Mouse (Mus musculus) monocyte, adult 2 months (primary cell): ENCODE results near the gene Tdpoz5.
"Not testable (repeated sequence)": the region's sequence is repeated elsewhere in the genome, so short reads cannot be mapped to it uniquely, and the experiment has no call there.

Experiments
- DNase-seq, 2 experiments: peaks; one replicate each; pipeline ENCODE4 v3.0.0; 2022; ENCODE audit warnings: low spot score in 2 of 2, low read depth in 1 of 2

The Tdpoz5 gene

DNA sequence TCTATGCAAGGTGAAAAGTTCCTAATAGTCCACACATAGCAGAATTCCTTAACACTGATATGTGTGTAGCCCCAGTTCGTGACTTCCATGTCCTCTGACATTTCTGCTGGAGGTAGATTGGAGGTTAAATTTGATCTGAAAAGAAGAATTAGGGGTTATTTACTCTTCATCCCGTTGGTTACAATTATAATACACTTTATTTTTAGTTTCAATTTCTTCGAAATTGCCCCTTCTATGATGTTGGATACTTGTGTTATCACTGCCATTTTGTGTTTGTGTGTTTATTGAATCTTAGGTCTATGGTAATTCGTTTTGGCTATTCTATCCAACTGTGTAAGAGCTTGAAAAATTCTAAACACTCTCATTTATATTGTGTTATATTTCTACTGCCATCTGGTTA, at the start of gene Tdpoz5:
TSS of gene Tdpoz5 (minus strand) at position 101 of the 400 bp plus-strand sequence.
- not testable (repeated sequence) for DNase-seq

DNA sequence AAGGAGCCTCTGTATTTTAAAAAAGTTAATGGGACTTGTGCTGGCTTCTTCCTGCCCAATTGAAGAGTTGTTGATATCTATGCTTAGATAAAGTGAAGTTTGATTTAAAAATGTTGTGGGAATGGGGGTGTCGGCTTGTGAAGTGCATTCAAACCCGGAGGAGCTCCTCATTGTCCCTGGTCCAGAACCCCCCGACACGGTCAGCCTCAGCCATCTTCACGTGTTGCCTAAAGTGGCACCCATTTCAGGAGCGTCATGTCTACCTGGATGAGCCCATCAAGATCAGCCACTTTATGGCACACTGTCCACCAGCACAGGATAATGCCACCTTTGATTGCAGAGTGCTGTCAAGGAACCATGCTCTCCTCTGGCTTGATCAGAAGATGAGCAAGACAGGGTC, 7.8 kb upstream of the Tdpoz5 start:
- DNase-seq = not testable (repeated sequence)

DNA sequence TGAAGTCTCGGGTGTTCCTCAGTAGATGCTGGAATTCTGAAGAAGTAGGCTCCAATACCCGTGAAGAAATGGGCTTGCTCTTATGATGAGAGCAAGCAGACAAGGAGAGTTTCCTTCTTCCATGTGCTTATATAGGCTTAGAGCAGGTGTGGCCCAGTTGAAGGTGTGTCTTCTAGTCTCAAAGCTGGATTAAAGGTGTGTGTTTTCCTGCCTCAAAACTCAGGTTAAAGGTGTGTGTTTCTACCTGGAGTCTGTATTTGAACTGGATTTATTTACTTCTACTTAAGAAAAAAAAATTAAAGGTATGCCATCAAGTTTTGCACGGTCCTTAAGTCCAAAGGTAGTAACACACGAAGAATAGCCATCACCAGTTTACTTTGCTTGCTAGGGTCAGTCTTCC, 17.7 kb downstream of the Tdpoz5 start, which contains the start of gene Gm9117:
TSS of gene Gm9117 (minus strand) at position 101 of the 400 bp plus-strand sequence.
- not testable (repeated sequence) for DNase-seq

DNA sequence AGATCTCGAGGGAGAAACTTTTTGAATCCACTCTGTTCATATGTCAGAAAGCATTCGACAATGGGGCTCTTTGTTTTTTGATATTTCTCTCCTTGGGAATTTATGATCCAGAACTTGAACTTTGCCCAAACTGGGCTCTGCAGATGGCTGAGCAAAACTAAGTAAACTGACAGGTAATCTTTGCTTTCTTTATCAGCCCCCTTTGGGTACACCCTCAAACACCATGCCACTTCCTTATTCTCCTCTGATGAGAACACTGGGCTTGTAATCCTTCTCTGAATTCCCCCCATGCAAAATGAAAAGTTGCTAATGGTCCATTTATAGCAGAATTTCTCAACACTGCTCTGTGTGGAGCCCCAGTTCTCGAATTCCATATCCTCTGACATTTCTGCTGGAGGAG, 22.7 kb downstream of the Tdpoz5 start:
- DNase-seq = not testable (repeated sequence)
